Mouse (Mus musculus): ENCODE measurements around the gene Atxn3. TPM values are rescaled to one million over a fixed set of nuclear protein-coding genes. Genes with fewer than 3 reads are reported as not detected.

Gene Atxn3
- polyA plus RNA-seq, 1 experiment, result 3.0 TPM

DNA sequence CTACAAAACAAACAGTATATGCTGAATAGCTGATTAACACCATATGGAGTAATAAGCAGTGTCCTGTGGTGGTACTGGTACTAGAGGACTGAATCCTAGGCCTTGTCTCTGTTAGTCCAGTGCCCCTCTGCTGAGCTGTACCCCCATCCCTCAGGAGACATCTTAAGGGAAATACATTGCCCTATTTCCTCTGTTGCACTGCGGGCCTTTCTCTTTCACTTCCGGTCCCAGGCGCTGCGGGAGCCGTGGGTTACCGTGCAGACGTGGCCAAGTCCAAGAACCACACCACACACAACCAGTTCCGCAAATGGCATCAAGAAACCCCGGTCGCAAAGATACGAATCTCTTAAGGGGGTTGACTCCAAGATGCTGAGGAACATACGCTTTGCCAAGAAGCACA is 52.2 kb downstream of the Atxn3 start:
- H3K4me1 ChIP-seq (ENCODE audit: control insufficient read depth, insufficient read depth, insufficient read length), result peaks cover 9% of the 10 kb centered on the region; the same call in 1 of the 2 replicates
- 0 out of 2 replicates have a peak overlapping the region, but pooled peaks have one; percentile 12 for H3K27ac ChIP-seq (ENCODE audit: insufficient read depth, low read length)
- WGBS, result 37% methylated on average over 12 of the region's 12 CpGs
- no peaks in the 10 kb centered on the region for H3K27me3 ChIP-seq (ENCODE audit: control insufficient read depth, insufficient read depth, low read length)
- H3K36me3 ChIP-seq (ENCODE audit: control insufficient read depth, insufficient read depth, low read length), result peaks cover 5% of the 10 kb centered on the region
- TF ChIP-seq CTCF (IDR thresholded peaks at IDR 0.05; ENCODE audit: extremely low read depth, insufficient read depth, insufficient read length, insufficient replicate concordance) (no peak), POLR2A (IDR thresholded peaks at IDR 0.05; ENCODE audit: low read depth, low read length) (no peak)
- peak in 1 of 2 experiments; percentile 11 for DNase-seq (ENCODE audit: low read depth in 1 of 2, low spot score in 2 of 2)
- no peak overlapping the region for H3K4me3 ChIP-seq (ENCODE audit: extremely low read depth, insufficient read depth, insufficient read length)

DNA sequence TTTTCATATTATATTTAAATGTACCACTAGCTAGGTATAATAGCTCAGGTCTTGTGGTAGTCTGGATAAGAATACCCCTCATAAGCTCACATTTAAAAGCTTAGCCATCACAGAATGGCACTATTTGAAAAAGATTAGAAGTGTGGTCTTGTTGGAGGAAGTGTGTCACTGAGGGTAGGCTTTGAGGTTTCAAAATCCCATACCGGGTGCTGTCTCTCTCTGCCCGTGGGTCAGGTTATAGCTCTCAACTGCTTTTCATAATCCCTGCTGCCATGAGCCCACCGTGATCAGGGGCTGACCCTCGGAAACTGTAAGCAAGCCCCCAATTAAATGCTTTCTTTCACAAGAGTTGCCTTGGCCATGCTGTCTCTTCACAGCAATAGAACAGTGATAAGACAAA is 53.1 kb downstream of the Atxn3 start:
- Histone ChIP-seq H3K27me3 (ENCODE audit: control insufficient read depth, insufficient read depth, low read length) (no peaks in the 10 kb centered on the region), H3K4me1 (ENCODE audit: control insufficient read depth, insufficient read depth, insufficient read length) (peaks cover 9% of the 10 kb centered on the region; the same call in 1 of the 2 replicates), H3K36me3 (ENCODE audit: control insufficient read depth, insufficient read depth, low read length) (peaks cover 5% of the 10 kb centered on the region), H3K4me3 (ENCODE audit: extremely low read depth, insufficient read depth, insufficient read length) (no peak overlapping the region), H3K27ac (ENCODE audit: insufficient read depth, low read length) (no peak overlapping the region; the same call in 1 of the 2 replicates)
- TF ChIP-seq POLR2A (IDR thresholded peaks at IDR 0.05; ENCODE audit: low read depth, low read length) (no peak), CTCF (IDR thresholded peaks at IDR 0.05; ENCODE audit: extremely low read depth, insufficient read depth, insufficient read length, insufficient replicate concordance) (no peak)
- DNase-seq (ENCODE audit: low read depth in 1 of 2, low spot score in 2 of 2), result no peak
- WGBS, result 41% methylated on average over 4 of the region's 4 CpGs

DNA sequence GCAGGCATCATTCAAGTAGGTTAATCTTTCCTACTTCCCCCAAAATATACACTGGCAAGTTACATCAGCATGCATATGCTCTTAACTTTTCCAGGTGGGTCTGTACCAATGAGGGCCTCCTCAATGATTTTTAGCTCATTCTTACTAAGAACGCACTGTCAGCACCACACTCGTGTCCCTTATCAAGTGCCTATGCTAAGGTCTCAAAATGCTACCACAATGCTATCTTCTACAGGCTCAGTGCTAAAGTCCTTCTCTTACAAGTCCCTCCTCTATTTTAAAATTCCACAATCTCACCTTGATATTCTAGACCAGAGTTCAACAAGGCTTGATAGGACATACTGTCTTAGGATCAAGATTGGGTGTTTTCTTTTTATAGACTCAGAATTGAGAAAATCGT is 53.9 kb downstream of the Atxn3 start:
- Histone ChIP-seq H3K4me1 (ENCODE audit: control insufficient read depth, insufficient read depth, insufficient read length) (peaks cover 9% of the 10 kb centered on the region; the same call in 1 of the 2 replicates), H3K36me3 (ENCODE audit: control insufficient read depth, insufficient read depth, low read length) (peaks cover 5% of the 10 kb centered on the region), H3K4me3 (ENCODE audit: extremely low read depth, insufficient read depth, insufficient read length) (no peak overlapping the region), H3K27ac (ENCODE audit: insufficient read depth, low read length) (no peak overlapping the region), H3K27me3 (ENCODE audit: control insufficient read depth, insufficient read depth, low read length) (no peaks in the 10 kb centered on the region)
- 94% methylated on average over 3 of the region's 3 CpGs for WGBS
- no peak for TF ChIP-seq POLR2A (IDR thresholded peaks at IDR 0.05; ENCODE audit: low read depth, low read length)
- no peak for TF ChIP-seq CTCF (IDR thresholded peaks at IDR 0.05; ENCODE audit: extremely low read depth, insufficient read depth, insufficient read length, insufficient replicate concordance)
- DNase-seq (ENCODE audit: low read depth in 1 of 2, low spot score in 2 of 2), result no peak

DNA sequence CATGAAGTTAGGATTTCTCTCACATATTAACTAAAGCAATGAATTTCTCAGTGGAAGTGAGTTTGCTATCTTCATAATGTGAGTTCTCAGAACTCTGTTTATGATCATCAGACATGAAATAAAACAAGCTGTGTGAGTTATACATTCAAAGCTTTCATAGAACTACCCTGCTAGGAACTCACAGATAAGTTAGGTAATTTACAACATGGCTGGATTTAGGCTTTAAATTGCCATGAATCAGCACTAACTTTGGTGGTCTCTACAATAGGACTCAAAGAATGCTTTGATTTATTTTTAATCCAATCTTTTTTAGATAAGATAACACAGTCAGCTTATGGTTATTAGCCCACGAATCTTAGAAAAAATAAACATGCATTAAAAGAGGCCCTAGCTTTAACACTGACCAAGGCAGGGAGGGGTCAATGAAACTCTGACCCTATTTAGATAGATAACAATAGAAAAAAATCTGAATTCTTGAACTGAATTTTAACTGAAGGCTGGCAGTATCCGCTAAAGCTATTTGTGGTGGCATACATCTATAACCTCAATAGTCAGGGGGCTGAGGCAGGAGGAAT is 58.3 kb downstream of the Atxn3 start:
- DNase-seq (ENCODE audit: low read depth in 1 of 2, low spot score in 2 of 2), result no peak
- no peak overlapping the region for H3K27ac ChIP-seq (ENCODE audit: insufficient read depth, low read length)
- no peak overlapping the region for H3K4me3 ChIP-seq (ENCODE audit: extremely low read depth, insufficient read depth, insufficient read length)
- peaks cover 1% of the 10 kb centered on the region; the same call in 1 of the 2 replicates for H3K36me3 ChIP-seq (ENCODE audit: control insufficient read depth, insufficient read depth, low read length)
- TF ChIP-seq POLR2A (IDR thresholded peaks at IDR 0.05; ENCODE audit: low read depth, low read length), result no peak
- H3K4me1 ChIP-seq (ENCODE audit: control insufficient read depth, insufficient read depth, insufficient read length), result no peaks in the 10 kb centered on the region
- no peaks in the 10 kb centered on the region for H3K27me3 ChIP-seq (ENCODE audit: control insufficient read depth, insufficient read depth, low read length)
- 92% methylated on average over 2 of the region's 2 CpGs for WGBS

DNA sequence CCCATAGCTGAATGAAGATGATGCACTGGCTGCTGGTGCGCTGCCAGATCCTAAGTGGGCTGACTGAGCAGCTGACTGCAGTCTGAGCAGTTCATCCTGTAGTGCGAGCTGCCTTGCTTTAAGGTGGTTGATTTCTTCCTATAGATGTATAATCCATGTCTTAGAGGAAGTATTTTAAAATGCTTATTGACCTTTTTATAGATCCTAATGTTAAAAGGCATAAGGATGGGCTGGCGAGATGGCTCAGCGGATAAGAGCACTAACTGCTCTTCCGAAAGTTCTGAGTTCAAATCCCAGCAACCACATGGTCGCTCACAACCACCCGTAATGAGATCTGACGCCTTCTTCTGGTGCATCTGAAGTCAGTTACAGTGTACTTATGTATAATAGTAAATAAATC is 59.1 kb downstream of the Atxn3 start:
- Histone ChIP-seq H3K27ac (ENCODE audit: insufficient read depth, low read length) (no peak overlapping the region), H3K36me3 (ENCODE audit: control insufficient read depth, insufficient read depth, low read length) (peaks cover 3% of the 10 kb centered on the region), H3K27me3 (ENCODE audit: control insufficient read depth, insufficient read depth, low read length) (no peaks in the 10 kb centered on the region), H3K4me3 (ENCODE audit: extremely low read depth, insufficient read depth, insufficient read length) (no peak overlapping the region), H3K4me1 (ENCODE audit: control insufficient read depth, insufficient read depth, insufficient read length) (no peaks in the 10 kb centered on the region)
- TF ChIP-seq CTCF (IDR thresholded peaks at IDR 0.05; ENCODE audit: extremely low read depth, insufficient read depth, insufficient read length, insufficient replicate concordance) (no peak), POLR2A (IDR thresholded peaks at IDR 0.05; ENCODE audit: low read depth, low read length) (no peak)
- DNase-seq (ENCODE audit: low read depth in 1 of 2, low spot score in 2 of 2), result no peak
- WGBS, result 94% methylated on average over 8 of the region's 8 CpGs

DNA sequence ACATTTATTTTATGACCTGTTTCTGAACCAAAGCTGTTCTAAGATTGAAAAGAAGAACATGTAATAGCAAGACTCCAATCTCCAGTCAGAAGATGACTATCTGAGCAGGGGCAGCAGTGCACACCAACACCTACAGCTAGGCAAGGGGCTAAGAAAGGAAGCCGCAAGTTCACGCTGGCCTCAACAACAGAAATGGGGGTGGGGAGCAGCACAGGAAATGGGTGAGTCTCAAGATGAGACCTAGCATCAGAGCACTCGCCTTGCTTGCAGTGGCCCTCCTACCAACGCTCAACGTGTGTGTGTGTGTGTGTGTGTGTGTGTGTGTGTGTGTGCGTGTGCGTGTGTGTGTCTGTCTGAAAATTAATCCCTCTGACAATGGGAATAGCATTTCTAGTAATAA is 60.9 kb downstream of the Atxn3 start:
- H3K36me3 ChIP-seq (ENCODE audit: control insufficient read depth, insufficient read depth, low read length), result peaks cover 13% of the 10 kb centered on the region
- WGBS, result 54% methylated on average over 7 of the region's 7 CpGs
- TF ChIP-seq CTCF (IDR thresholded peaks at IDR 0.05; ENCODE audit: extremely low read depth, insufficient read depth, insufficient read length, insufficient replicate concordance), result no peak
- peak; percentile 30 to 37 for DNase-seq (ENCODE audit: low read depth in 1 of 2, low spot score in 2 of 2)
- H3K27ac ChIP-seq (ENCODE audit: insufficient read depth, low read length), result no peak overlapping the region
- no peaks in the 10 kb centered on the region for H3K27me3 ChIP-seq (ENCODE audit: control insufficient read depth, insufficient read depth, low read length)
- H3K4me1 ChIP-seq (ENCODE audit: control insufficient read depth, insufficient read depth, insufficient read length), result no peaks in the 10 kb centered on the region
- no peak overlapping the region for H3K4me3 ChIP-seq (ENCODE audit: extremely low read depth, insufficient read depth, insufficient read length)

DNA sequence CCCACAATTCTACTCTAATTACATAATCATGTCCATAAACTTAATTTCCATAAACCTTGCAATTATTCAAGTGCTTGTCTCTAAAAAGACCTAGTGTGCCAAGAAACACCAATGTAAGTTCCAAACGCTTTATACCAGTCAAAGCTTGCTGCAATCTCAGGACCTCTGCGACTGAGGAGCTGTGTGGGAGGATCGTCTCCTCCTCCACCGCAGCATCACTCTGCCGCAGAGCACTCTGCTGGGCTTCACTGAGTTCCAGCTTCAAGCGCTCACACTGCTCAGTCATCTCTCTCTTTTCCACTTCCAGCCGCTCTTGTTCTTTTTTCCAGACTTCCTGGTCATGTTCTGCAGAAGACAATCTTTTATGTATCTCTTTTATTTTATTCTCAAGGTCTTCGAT is 64.8 kb downstream of the Atxn3 start:
- TF ChIP-seq POLR2A (IDR thresholded peaks at IDR 0.05; ENCODE audit: low read depth, low read length) (no peak), CTCF (IDR thresholded peaks at IDR 0.05; ENCODE audit: extremely low read depth, insufficient read depth, insufficient read length, insufficient replicate concordance) (no peak)
- no peaks in the 10 kb centered on the region for H3K4me1 ChIP-seq (ENCODE audit: control insufficient read depth, insufficient read depth, insufficient read length)
- 95% methylated on average over 8 of the region's 8 CpGs for WGBS

More for the DNA sequence above, 64.8 kb downstream of the Atxn3 start:
- Histone ChIP-seq H3K36me3 (ENCODE audit: control insufficient read depth, insufficient read depth, low read length) (peaks cover 19% of the 10 kb centered on the region), H3K4me3 (ENCODE audit: extremely low read depth, insufficient read depth, insufficient read length) (no peak overlapping the region), H3K27me3 (ENCODE audit: control insufficient read depth, insufficient read depth, low read length) (no peaks in the 10 kb centered on the region), H3K27ac (ENCODE audit: insufficient read depth, low read length) (no peak overlapping the region)
- DNase-seq (ENCODE audit: low read depth in 1 of 2, low spot score in 2 of 2), result no peak
